Mouse (Mus musculus): ENCODE measurements around the gene Cd6. TPM values are rescaled to one million over a fixed set of nuclear protein-coding genes. Genes with fewer than 3 reads are reported as not detected.

The Cd6 gene
- polyA plus RNA-seq, 1 experiment from 2014 or later, result not detected

DNA sequence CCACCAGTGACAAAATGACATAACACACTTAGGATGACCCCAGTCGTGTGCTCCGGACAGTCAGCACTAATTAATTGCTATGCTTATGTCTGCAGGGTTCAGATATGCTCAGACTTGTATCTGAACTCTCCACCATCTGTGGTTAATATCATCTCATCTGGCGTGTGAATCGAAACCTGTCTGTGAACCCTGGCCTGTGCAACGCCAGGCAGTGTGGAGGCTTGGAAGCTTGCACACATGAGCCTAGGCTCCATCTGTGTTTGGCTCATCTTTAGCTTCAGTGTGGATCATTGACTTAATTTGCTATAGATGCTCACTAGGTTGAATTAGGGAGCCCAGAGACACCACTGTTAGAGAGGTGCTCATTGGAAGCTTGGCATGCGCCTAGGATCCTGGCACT is 67.4 kb downstream of the Cd6 start:
- no peaks in the 10 kb centered on the region for H3K36me3 ChIP-seq (ENCODE audit: control insufficient read depth, insufficient read depth, low read length)
- no peak overlapping the region for H3K4me2 ChIP-seq (ENCODE audit: low read length)
- no peak overlapping the region for H3K27ac ChIP-seq (ENCODE audit: low read length)
- no peak overlapping the region for H3K4me3 ChIP-seq (ENCODE audit: low read depth, low read length)
- WGBS, result 92% methylated on average over 6 of the region's 6 CpGs
- no peaks in the 10 kb centered on the region; the same call in 1 of the 2 replicates for H3K4me1 ChIP-seq (ENCODE audit: control insufficient read depth, insufficient read depth, low read length)
- ATAC-seq, result no peak
- no peaks in the 10 kb centered on the region for H3K27me3 ChIP-seq (ENCODE audit: control insufficient read depth, insufficient read depth, low read depth, low read length)
- no peaks in the 10 kb centered on the region for H3K9me3 ChIP-seq (replicated peaks; ENCODE audit: control insufficient read depth, low read length, poor library complexity, severe bottlenecking)
- no peak overlapping the region for H3K9ac ChIP-seq (ENCODE audit: low read depth, low read length)

DNA sequence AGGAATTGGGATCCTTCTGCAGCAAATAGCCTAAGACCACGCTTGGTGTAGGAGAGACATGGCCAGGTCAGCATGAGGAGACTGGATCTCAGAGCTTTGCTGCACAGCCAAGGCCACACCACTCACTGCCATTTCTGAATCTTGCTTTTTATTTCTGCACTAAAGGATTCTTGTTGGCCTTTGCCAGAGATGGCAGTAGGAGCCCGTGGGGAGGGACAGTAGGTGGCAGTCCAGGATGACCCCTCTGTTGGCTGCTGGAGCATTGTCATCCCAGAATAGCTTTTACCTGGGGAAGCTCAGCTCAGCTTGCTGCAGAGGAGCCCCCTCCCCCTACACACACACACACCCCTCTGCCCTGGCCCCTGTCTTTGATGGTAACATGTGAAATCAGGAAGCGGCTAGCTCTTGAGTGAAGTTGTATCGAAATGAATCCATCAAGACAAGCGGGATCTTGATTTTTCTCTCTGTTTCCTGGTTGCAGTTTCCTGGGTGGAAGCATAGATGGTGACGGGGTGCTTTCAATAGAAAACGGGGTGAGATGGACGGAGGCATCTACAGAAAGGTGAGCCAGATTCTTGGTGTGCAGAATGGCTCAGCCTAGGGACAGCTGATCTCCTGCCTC is 68.0 kb downstream of the Cd6 start:
- no peak for ATAC-seq

GRCm38 (mm10) chr19:10759983-10760831 is 69.7 kb downstream of the Cd6 start:
- H3K27ac ChIP-seq (ENCODE audit: low read length), result no peak overlapping the region

More for the DNA sequence above, 68.0 kb downstream of the Cd6 start:
- no peaks in the 10 kb centered on the region for H3K27me3 ChIP-seq (ENCODE audit: control insufficient read depth, insufficient read depth, low read depth, low read length)
- no peaks in the 10 kb centered on the region for H3K9me3 ChIP-seq (replicated peaks; ENCODE audit: control insufficient read depth, low read length, poor library complexity, severe bottlenecking)
- H3K4me1 ChIP-seq (ENCODE audit: control insufficient read depth, insufficient read depth, low read length), result no peaks in the 10 kb centered on the region; the same call in 1 of the 2 replicates
- no peak overlapping the region for H3K27ac ChIP-seq (ENCODE audit: low read length)
- H3K9ac ChIP-seq (ENCODE audit: low read depth, low read length), result no peak overlapping the region
- H3K4me2 ChIP-seq (ENCODE audit: low read length), result no peak overlapping the region
- WGBS, result 81% methylated on average over 8 of the region's 8 CpGs
- no peaks in the 10 kb centered on the region for H3K36me3 ChIP-seq (ENCODE audit: control insufficient read depth, insufficient read depth, low read length)
- no peak overlapping the region for H3K4me3 ChIP-seq (ENCODE audit: low read depth, low read length)

DNA sequence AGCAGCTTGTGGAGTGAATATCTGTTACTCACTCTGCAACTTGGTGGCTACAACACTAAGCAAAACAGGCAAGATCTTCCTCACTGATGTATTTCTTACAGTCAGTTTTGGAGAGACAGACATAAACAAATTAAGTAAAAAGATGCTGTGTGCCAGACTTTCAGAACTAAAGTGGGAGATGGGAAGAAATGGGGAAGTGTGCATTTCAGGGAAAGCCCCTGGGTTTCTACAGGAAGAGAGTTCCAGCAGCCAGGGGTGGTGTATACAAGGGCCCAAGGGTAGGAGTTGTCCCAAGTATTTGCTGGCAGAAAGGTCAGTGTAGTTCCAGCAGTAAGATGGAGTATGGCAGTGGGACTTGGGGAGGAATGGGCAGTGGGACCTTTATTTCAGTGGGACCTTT is 70.3 kb downstream of the Cd6 start:
- Histone ChIP-seq H3K9ac (ENCODE audit: low read depth, low read length) (no peak overlapping the region), H3K27me3 (ENCODE audit: control insufficient read depth, insufficient read depth, low read depth, low read length) (no peaks in the 10 kb centered on the region), H3K4me2 (ENCODE audit: low read length) (no peak overlapping the region), H3K27ac (ENCODE audit: low read length) (no peak overlapping the region), H3K9me3 (replicated peaks; ENCODE audit: control insufficient read depth, low read length, poor library complexity, severe bottlenecking) (no peaks in the 10 kb centered on the region), H3K4me3 (ENCODE audit: low read depth, low read length) (no peak overlapping the region), H3K4me1 (ENCODE audit: control insufficient read depth, insufficient read depth, low read length) (no peaks in the 10 kb centered on the region; the same call in 1 of the 2 replicates), H3K36me3 (ENCODE audit: control insufficient read depth, insufficient read depth, low read length) (no peaks in the 10 kb centered on the region)
- no peak for ATAC-seq

More at GRCm38 (mm10) chr19:10759983-10760831, 69.7 kb downstream of the Cd6 start:
- Histone ChIP-seq H3K36me3 (ENCODE audit: control insufficient read depth, insufficient read depth, low read length) (no peaks in the 10 kb centered on the region), H3K4me2 (ENCODE audit: low read length) (no peak overlapping the region), H3K4me3 (ENCODE audit: low read depth, low read length) (no peak overlapping the region), H3K9ac (ENCODE audit: low read depth, low read length) (no peak overlapping the region), H3K9me3 (replicated peaks; ENCODE audit: control insufficient read depth, low read length, poor library complexity, severe bottlenecking) (no peaks in the 10 kb centered on the region), H3K27me3 (ENCODE audit: control insufficient read depth, insufficient read depth, low read depth, low read length) (no peaks in the 10 kb centered on the region), H3K4me1 (ENCODE audit: control insufficient read depth, insufficient read depth, low read length) (no peaks in the 10 kb centered on the region; the same call in 1 of the 2 replicates)
- WGBS, result 92% methylated on average over 9 of the region's 9 CpGs
- no peak for ATAC-seq

DNA sequence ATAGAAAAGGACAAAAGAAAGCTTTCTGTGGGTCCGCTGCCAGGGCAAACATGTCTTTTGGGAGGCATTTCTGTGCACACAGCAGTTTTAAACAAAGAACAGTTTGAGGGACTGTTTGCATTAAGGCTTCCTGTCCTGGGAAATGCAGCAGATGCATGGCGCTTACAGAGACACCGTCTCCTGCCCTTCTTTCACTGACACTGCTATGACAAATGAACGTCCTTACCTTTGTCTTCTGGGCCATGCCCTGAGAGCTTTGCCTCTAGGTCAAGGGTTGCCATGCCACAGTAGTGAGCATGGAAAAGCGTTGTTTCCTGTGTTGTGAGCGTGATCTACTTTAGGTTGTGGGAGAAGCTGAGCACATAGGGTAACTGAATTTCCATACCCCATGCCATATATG is 71.2 kb downstream of the Cd6 start:
- no peak for ATAC-seq
- 64% methylated on average over 6 of the region's 6 CpGs for WGBS
- H3K27ac ChIP-seq (ENCODE audit: low read length), result no peak overlapping the region
- H3K36me3 ChIP-seq (ENCODE audit: control insufficient read depth, insufficient read depth, low read length), result no peaks in the 10 kb centered on the region
- H3K4me2 ChIP-seq (ENCODE audit: low read length), result no peak overlapping the region
- H3K9me3 ChIP-seq (replicated peaks; ENCODE audit: control insufficient read depth, low read length, poor library complexity, severe bottlenecking), result no peaks in the 10 kb centered on the region
- H3K9ac ChIP-seq (ENCODE audit: low read depth, low read length), result no peak overlapping the region
- H3K27me3 ChIP-seq (ENCODE audit: control insufficient read depth, insufficient read depth, low read depth, low read length), result no peaks in the 10 kb centered on the region
- no peak overlapping the region for H3K4me3 ChIP-seq (ENCODE audit: low read depth, low read length)
- H3K4me1 ChIP-seq (ENCODE audit: control insufficient read depth, insufficient read depth, low read length), result no peaks in the 10 kb centered on the region; the same call in 1 of the 2 replicates

DNA sequence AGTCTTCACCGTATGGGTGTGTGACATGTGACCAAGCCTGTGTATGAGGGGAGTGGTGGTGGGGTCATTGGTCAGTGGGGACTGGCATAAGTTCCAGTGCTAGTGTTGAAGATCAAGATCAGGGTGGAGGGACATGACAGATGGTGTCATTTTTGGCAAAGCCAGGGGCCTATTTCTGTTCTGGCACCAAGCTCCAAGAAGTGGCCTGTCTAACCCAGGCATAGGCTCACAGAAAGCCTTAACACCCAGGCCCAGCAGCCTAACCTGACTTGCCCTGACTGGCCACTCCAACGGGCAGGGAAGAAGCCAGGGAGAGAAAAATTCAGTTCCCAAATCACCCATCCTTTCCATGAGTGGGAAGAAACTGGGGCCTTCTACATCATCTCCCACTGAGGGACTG is 72.3 kb downstream of the Cd6 start:
- ATAC-seq, result no peak
- H3K36me3 ChIP-seq (ENCODE audit: control insufficient read depth, insufficient read depth, low read length), result no peaks in the 10 kb centered on the region
- H3K4me3 ChIP-seq (ENCODE audit: low read depth, low read length), result no peak overlapping the region
- no peak overlapping the region for H3K4me2 ChIP-seq (ENCODE audit: low read length)
- WGBS, result 90% methylated on average over 2 of the region's 2 CpGs
- no peaks in the 10 kb centered on the region; the same call in 1 of the 2 replicates for H3K4me1 ChIP-seq (ENCODE audit: control insufficient read depth, insufficient read depth, low read length)
- H3K27me3 ChIP-seq (ENCODE audit: control insufficient read depth, insufficient read depth, low read depth, low read length), result no peaks in the 10 kb centered on the region
- no peak overlapping the region for H3K27ac ChIP-seq (ENCODE audit: low read length)
- H3K9me3 ChIP-seq (replicated peaks; ENCODE audit: control insufficient read depth, low read length, poor library complexity, severe bottlenecking), result no peaks in the 10 kb centered on the region
- no peak overlapping the region for H3K9ac ChIP-seq (ENCODE audit: low read depth, low read length)

DNA sequence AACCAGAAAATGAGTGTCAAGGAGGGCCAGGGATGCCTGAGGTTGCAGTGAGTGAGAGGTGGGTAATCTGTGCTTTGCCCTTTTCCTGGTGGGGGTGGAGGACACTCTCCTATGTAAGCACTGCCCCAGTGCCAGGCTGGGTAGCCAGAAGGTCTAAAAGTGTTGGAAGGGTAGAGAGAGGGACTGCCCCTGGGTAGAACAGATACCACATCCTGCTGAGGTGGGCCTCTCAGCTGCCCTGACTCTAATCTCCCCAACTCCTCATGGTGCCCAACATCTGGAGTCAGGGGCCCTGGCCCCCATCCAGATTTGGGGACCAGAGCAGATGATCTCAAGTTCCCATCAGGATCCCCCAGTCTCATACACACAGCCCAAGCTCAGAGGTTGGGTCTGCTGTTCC is 72.7 kb downstream of the Cd6 start:
- no peak for ATAC-seq
- no peaks in the 10 kb centered on the region; the same call in 1 of the 2 replicates for H3K4me1 ChIP-seq (ENCODE audit: control insufficient read depth, insufficient read depth, low read length)

GRCm38 (mm10) chr19:10752646-10753045 is 77.2 kb downstream of the Cd6 start:
- no peaks in the 10 kb centered on the region for H3K36me3 ChIP-seq (ENCODE audit: control insufficient read depth, insufficient read depth, low read length)
- no peak overlapping the region for H3K4me2 ChIP-seq (ENCODE audit: low read length)
- 91% methylated on average over 5 of the region's 5 CpGs for WGBS
- H3K4me3 ChIP-seq (ENCODE audit: low read depth, low read length), result no peak overlapping the region
- H3K4me1 ChIP-seq (ENCODE audit: control insufficient read depth, insufficient read depth, low read length), result peaks cover 4% of the 10 kb centered on the region; the same call in 1 of the 2 replicates
- no peaks in the 10 kb centered on the region for H3K27me3 ChIP-seq (ENCODE audit: control insufficient read depth, insufficient read depth, low read depth, low read length)
- H3K9ac ChIP-seq (ENCODE audit: low read depth, low read length), result no peak overlapping the region
- no peak for ATAC-seq
- H3K9me3 ChIP-seq (replicated peaks; ENCODE audit: control insufficient read depth, low read length, poor library complexity, severe bottlenecking), result no peaks in the 10 kb centered on the region
- no peak overlapping the region for H3K27ac ChIP-seq (ENCODE audit: low read length)

More for the DNA sequence above, 72.7 kb downstream of the Cd6 start:
- H3K4me3 ChIP-seq (ENCODE audit: low read depth, low read length), result no peak overlapping the region
- H3K27me3 ChIP-seq (ENCODE audit: control insufficient read depth, insufficient read depth, low read depth, low read length), result no peaks in the 10 kb centered on the region
- H3K9ac ChIP-seq (ENCODE audit: low read depth, low read length), result no peak overlapping the region
- no peak overlapping the region for H3K4me2 ChIP-seq (ENCODE audit: low read length)
- H3K27ac ChIP-seq (ENCODE audit: low read length), result no peak overlapping the region
- no peaks in the 10 kb centered on the region for H3K9me3 ChIP-seq (replicated peaks; ENCODE audit: control insufficient read depth, low read length, poor library complexity, severe bottlenecking)
- no peaks in the 10 kb centered on the region for H3K36me3 ChIP-seq (ENCODE audit: control insufficient read depth, insufficient read depth, low read length)

DNA sequence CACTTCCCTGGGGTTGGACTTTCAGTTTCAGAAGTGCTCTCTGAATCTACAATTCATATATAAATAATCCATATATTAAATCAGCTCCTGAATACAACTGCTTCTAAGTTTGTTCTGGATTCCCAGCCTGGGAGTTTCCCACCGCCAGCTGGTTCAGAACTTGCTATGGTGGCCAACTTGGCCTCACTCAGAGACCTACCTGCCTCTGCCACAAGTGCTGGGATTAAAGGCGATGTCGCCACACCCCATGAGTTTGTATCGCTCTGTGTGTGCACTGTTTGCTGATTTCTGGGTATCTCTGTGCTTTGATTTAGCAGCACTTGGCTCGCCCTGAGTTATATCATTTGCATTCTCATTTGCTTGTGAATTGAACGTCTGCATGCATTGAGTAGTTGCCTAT is 77.8 kb downstream of the Cd6 start:
- Histone ChIP-seq H3K4me1 (ENCODE audit: control insufficient read depth, insufficient read depth, low read length) (peaks cover 4% of the 10 kb centered on the region; the same call in 1 of the 2 replicates), H3K36me3 (ENCODE audit: control insufficient read depth, insufficient read depth, low read length) (no peaks in the 10 kb centered on the region), H3K9me3 (replicated peaks; ENCODE audit: control insufficient read depth, low read length, poor library complexity, severe bottlenecking) (no peaks in the 10 kb centered on the region), H3K9ac (ENCODE audit: low read depth, low read length) (no peak overlapping the region), H3K4me2 (ENCODE audit: low read length) (no peak overlapping the region), H3K4me3 (ENCODE audit: low read depth, low read length) (no peak overlapping the region), H3K27ac (ENCODE audit: low read length) (no peak overlapping the region), H3K27me3 (ENCODE audit: control insufficient read depth, insufficient read depth, low read depth, low read length) (no peaks in the 10 kb centered on the region)
- ATAC-seq, result no peak
- 90% methylated on average over 6 of the region's 6 CpGs for WGBS
